28 mouse cellular contexts compared by ENCODE assay signal in the genomic region with DNA sequence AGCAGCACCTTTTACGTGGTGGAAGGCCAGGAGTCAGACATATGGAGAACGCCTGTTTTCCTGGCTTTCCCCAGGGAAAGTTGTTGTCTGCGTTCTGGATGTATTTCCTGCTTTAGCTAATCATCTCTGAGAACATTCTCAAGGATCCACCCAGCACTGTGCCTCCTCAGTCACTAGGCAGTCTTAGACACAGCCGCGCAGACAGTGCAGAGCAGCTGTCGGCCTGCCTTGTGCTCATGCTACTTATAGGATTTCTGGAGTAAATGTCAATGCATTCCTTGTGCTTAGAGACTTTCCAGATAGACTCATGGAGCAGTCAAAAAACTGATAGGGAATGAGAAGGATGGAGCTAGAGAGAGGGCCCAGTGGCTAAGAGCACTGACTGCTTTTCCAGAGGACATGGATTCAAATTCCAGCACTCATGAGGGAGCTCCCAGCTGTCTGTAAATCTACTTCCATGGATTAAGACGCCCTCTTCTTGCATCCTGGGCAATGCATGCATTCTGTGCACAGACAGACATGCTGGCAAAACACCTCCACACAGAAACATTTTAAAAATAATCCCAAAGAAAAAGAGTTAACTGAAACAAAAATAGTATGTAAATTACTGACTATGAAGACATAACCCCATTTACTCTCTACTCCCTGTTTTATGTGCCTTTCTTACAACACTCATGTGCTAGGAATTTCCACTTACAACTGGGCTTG. TPM values are rescaled to one million over a fixed set of nuclear protein-coding genes. Genes with fewer than 3 reads are reported as not detected.
DNase-seq lines count a peak whose midpoint lies in the region; ATAC-seq lines count a peak whose summit lies in the region.
"Had no signal": no experiment of that assay in that cellular context is flagged by ENCODE, and none has a peak within 500 bp of the region (broad histone marks: within the 10 kb centered on the region; RNA-seq: fewer than 3 reads in every experiment).

No protein-coding gene starts in this region.

- DNase-seq in layer of hippocampus, adult 9-11 months, result peak; percentile 3
- no peak for DNase-seq in layer of hippocampus, postnatal 36 days
- DNase-seq in brain, adult 2 months (ENCODE audit: low read depth, low spot score), result peak; percentile 47
- peak; percentile 16 for DNase-seq in telencephalon, adult 2 months (ENCODE audit: low read depth, low spot score)
- DNase-seq: adrenal gland, postnatal 14 days; cerebellum, adult 2 months; cerebellum, postnatal 10 days; embryo, embryonic 11 days; gastrocnemius, adult 2 months; gastrocnemius, postnatal 25 days; heart, postnatal 36 days had no signal

- peaks cover 25% of the 10 kb centered on the region for H3K9me3 ChIP-seq in megakaryocyte, embryonic 14.5 days
- H3K9me3 ChIP-seq: embryonic facial prominence, embryonic 15.5 days; forebrain, embryonic 10.5 days; heart, embryonic 12.5 days; hindbrain, embryonic 15.5 days had no signal

- H3K4me1 ChIP-seq in megakaryocyte, embryonic 14.5 days, result no peaks in the 10 kb centered on the region
- H3K4me1 ChIP-seq: embryonic facial prominence, embryonic 15.5 days; forebrain, embryonic 10.5 days; hindbrain, embryonic 15.5 days had no signal

- H3K4me3 ChIP-seq in megakaryocyte, embryonic 14.5 days (replicated peaks), result peak overlapping the region; percentile 17
- H3K4me3 ChIP-seq: embryonic facial prominence, embryonic 15.5 days; erythroblast, embryonic 14.5 days; forebrain, embryonic 10.5 days; gastrocnemius, adult 2 months; heart, embryonic 12.5 days; hindbrain, embryonic 15.5 days had no signal

- ATAC-seq in megakaryocyte, adult 5-6 weeks (ENCODE audit: poor library complexity, severe bottlenecking), result no peak
- ATAC-seq: activated CD4-positive, CD25-positive, alpha-beta regulatory T cell, adult 4 months; forebrain, embryonic 14.5 days; Patski had no signal

- H3K36me3 ChIP-seq in megakaryocyte, embryonic 14.5 days (replicated peaks; ENCODE audit: low read length), result no peaks in the 10 kb centered on the region
- H3K36me3 ChIP-seq: embryonic facial prominence, embryonic 15.5 days; forebrain, embryonic 10.5 days; heart, embryonic 12.5 days; hindbrain, embryonic 15.5 days had no signal

- H3K27me3 ChIP-seq in megakaryocyte, embryonic 14.5 days (replicated peaks), result no peaks in the 10 kb centered on the region
- H3K27me3 ChIP-seq: CH12.LX; embryonic facial prominence, embryonic 15.5 days; heart, embryonic 12.5 days; hindbrain, embryonic 15.5 days; Patski had no signal

RNA-seq across cellular contexts. Expression of gene Gm11111, which starts 30.1 kb away (rescaled TPM):
- total RNA-seq in layer of hippocampus, postnatal 36 days (2021), result not detected
- not detected in 2 replicates for polyA plus RNA-seq in megakaryocyte, embryonic 14.5 days (2012; ENCODE audit: insufficient read depth, low replicate concordance)
- not detected in 2 replicates for total RNA-seq in megakaryocyte, adult 5-6 weeks (2015)
- not detected in 2 replicates for total RNA-seq in megakaryocyte, adult 5-6 weeks (2017)
- total RNA-seq: adrenal gland, adult 18-20 months; adrenal gland, postnatal 14 days; CH12.LX; gastrocnemius, adult 2 months; gastrocnemius, postnatal 25 days; granulocyte monocyte progenitor cell, adult 5-6 weeks; heart, adult 8-10 months; heart, postnatal 36 days had no signal
- polyA plus RNA-seq: activated CD4-positive, CD25-positive, alpha-beta regulatory T cell, adult 4 months; cerebellum, adult 2 months; embryonic facial prominence, embryonic 11.5 days; embryonic facial prominence, embryonic 15.5 days; erythroblast, embryonic 14.5 days; forebrain, embryonic 10.5 days; forebrain, embryonic 14.5 days; heart, embryonic 12.5 days; heart, embryonic 16.5 days; hindbrain, embryonic 11.5 days; hindbrain, embryonic 15.5 days; Patski had no signal

Comparison
In these comparisons a context has a peak if more than half of its experiments do, and no peak if none do; other contexts are left out.
1. DNase-seq: peak in layer of hippocampus, adult 9-11 months (single experiment), brain, adult 2 months (single experiment) and telencephalon, adult 2 months (single experiment); none in layer of hippocampus, postnatal 36 days (0 of 2).